Mouse (Mus musculus): ENCODE measurements at regions not wholly inside any gene's neighbourhood (a gene's known extent, or its start where the extent isn't known, plus 50 kb on each side); places are given as distances from the start of the nearest gene placed in this dataset.
A peak's percentile ranks its signal among the peaks of the same experiment; 100 is the strongest.

GRCm38 (mm10) chr13:106525406-106526206 is 411.2 kb downstream of the Ipo11 start:
- H3K9me3 ChIP-seq, result no peaks in the 10 kb centered on the region
- no peaks in the 10 kb centered on the region for H3K36me3 ChIP-seq
- no peaks in the 10 kb centered on the region for H3K4me1 ChIP-seq (replicated peaks)
- H3K9ac ChIP-seq (replicated peaks), result no peak overlapping the region
- no peak overlapping the region for H3K27ac ChIP-seq
- H3K27me3 ChIP-seq, result no peaks in the 10 kb centered on the region
- no peak overlapping the region for H3K4me3 ChIP-seq (replicated peaks)
- no peak for ATAC-seq (ENCODE audit: insufficient number of reproducible peaks, insufficient read depth, low FRiP score, low TSS enrichment, low read depth)
- 88% methylated on average over 11 of the region's 11 CpGs for WGBS
- H3K4me2 ChIP-seq, result no peak overlapping the region

GRCm38 (mm10) chr13:106514510-106515169 is 422.1 kb downstream of the Ipo11 start:
- Histone ChIP-seq H3K27me3 (no peaks in the 10 kb centered on the region), H3K9me3 (no peaks in the 10 kb centered on the region), H3K9ac (replicated peaks) (no peak overlapping the region), H3K4me3 (replicated peaks) (no peak overlapping the region), H3K36me3 (no peaks in the 10 kb centered on the region), H3K27ac (no peak overlapping the region), H3K4me2 (no peak overlapping the region), H3K4me1 (replicated peaks) (no peaks in the 10 kb centered on the region)
- ATAC-seq (ENCODE audit: insufficient number of reproducible peaks, insufficient read depth, low FRiP score, low TSS enrichment, low read depth), result no peak
- WGBS, result 87% methylated on average over 5 of the region's 5 CpGs

GRCm38 (mm10) chr13:106513669-106514068 is 423.1 kb downstream of the Ipo11 start:
- Histone ChIP-seq H3K4me3 (replicated peaks) (no peak overlapping the region), H3K27ac (no peak overlapping the region), H3K9ac (replicated peaks) (no peak overlapping the region), H3K36me3 (no peaks in the 10 kb centered on the region), H3K9me3 (no peaks in the 10 kb centered on the region), H3K4me1 (replicated peaks) (no peaks in the 10 kb centered on the region), H3K27me3 (no peaks in the 10 kb centered on the region), H3K4me2 (no peak overlapping the region)
- WGBS, result 81% methylated on average over 4 of the region's 4 CpGs
- no peak for ATAC-seq (ENCODE audit: insufficient number of reproducible peaks, insufficient read depth, low FRiP score, low TSS enrichment, low read depth)

DNA sequence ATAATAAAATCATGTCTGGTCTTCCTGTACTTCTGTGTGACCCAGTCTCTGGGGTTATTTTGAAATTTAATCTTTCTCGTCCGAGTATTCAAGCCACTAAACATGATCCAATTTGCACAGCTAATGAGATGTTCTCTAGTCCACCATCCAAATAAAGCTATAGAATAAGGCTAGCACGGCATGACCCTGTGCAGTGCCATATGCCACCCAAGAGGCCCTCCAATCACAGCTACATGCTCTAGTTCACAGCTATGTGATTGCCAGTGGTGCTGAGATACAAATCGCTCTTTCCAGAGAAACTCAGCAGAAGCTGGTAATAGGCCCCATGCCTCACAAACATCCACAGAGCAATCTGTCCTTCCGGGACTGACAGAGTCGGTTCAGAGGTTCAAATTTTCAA is 426.3 kb downstream of the Ipo11 start:
- no peaks in the 10 kb centered on the region for H3K36me3 ChIP-seq
- H3K27me3 ChIP-seq, result no peaks in the 10 kb centered on the region
- no peak overlapping the region for H3K4me3 ChIP-seq (replicated peaks)
- H3K4me2 ChIP-seq, result no peak overlapping the region
- WGBS, result 84% methylated on average over 6 of the region's 6 CpGs
- ATAC-seq (ENCODE audit: insufficient number of reproducible peaks, insufficient read depth, low FRiP score, low TSS enrichment, low read depth), result no peak
- H3K9ac ChIP-seq (replicated peaks), result no peak overlapping the region
- no peaks in the 10 kb centered on the region for H3K9me3 ChIP-seq
- no peak overlapping the region for H3K27ac ChIP-seq
- H3K4me1 ChIP-seq (replicated peaks), result no peaks in the 10 kb centered on the region

GRCm38 (mm10) chr13:106501273-106501672 is 435.5 kb downstream of the Ipo11 start:
- Histone ChIP-seq H3K4me2 (no peak overlapping the region), H3K4me1 (replicated peaks) (no peaks in the 10 kb centered on the region), H3K27ac (no peak overlapping the region), H3K9ac (replicated peaks) (no peak overlapping the region), H3K36me3 (no peaks in the 10 kb centered on the region), H3K27me3 (no peaks in the 10 kb centered on the region), H3K9me3 (no peaks in the 10 kb centered on the region), H3K4me3 (replicated peaks) (no peak overlapping the region)
- ATAC-seq (ENCODE audit: insufficient number of reproducible peaks, insufficient read depth, low FRiP score, low TSS enrichment, low read depth), result no peak
- WGBS, result 76% methylated on average over 6 of the region's 6 CpGs

- Histone ChIP-seq H3K4me2 (no peak overlapping the region), H3K9ac (replicated peaks) (no peak overlapping the region), H3K9me3 (no peaks in the 10 kb centered on the region), H3K4me1 (replicated peaks) (no peaks in the 10 kb centered on the region), H3K27me3 (no peaks in the 10 kb centered on the region), H3K36me3 (no peaks in the 10 kb centered on the region), H3K27ac (no peak overlapping the region), H3K4me3 (replicated peaks) (no peak overlapping the region)
- peak; percentile 80 for ATAC-seq (ENCODE audit: insufficient number of reproducible peaks, insufficient read depth, low FRiP score, low TSS enrichment, low read depth)
- 47% methylated on average over 4 of the region's 4 CpGs for WGBS
Observed at GRCm38 (mm10) chr13:106471264-106471663, 465.5 kb downstream of the Ipo11 start.

DNA sequence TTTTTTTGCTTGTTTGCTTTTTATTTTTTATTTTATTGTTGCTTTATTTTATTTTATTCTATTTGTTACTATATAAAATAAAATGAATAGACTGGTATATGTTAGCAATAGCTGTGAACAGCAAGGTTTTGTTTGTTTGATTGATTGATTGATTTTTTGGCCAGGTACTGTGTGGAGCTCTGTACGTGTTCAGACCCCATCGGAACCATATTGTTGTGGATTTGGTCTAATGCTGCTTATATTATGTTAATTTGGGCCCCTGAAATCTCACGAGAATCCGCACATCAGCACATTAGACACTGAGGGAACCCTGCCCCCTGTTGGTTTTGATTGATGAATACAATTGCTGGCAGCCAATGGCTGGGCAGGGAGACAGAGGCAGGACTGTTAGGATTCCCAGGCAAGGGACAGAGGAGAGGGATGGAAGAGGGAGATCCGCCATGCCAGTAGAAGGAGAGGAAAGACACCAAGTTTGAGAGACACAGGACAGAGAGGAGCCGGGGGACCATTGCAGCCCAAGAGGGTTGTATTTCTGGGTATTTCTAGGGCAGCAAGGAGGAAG is 482.3 kb downstream of the Ipo11 start:
- no peak for ATAC-seq (ENCODE audit: insufficient number of reproducible peaks, insufficient read depth, low FRiP score, low TSS enrichment, low read depth)
- H3K9ac ChIP-seq (replicated peaks), result no peak overlapping the region

DNA sequence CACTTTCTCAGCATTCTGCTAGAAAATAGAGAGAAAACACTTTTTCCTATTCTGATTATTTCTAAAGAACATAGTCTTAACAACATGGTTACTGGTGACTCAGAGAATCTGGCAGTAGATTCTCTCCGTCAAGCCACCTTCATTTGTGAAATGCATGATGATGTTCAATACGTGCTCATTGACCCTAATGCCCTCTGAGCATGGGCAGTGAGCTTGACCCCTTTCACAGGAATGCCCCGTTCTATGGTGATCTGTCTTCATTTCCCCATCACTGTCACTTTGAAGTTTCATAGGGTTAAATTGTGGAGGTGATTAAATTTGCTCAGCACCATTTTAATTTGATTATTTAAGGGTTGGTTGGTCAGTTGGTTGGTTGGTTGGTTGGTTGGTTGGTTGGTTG is 504.6 kb downstream of the Ipo11 start:
- no peak for ATAC-seq (ENCODE audit: insufficient number of reproducible peaks, insufficient read depth, low FRiP score, low TSS enrichment, low read depth)
- H3K27me3 ChIP-seq, result no peaks in the 10 kb centered on the region
- no peaks in the 10 kb centered on the region for H3K36me3 ChIP-seq
- H3K4me1 ChIP-seq (replicated peaks), result no peaks in the 10 kb centered on the region
- no peaks in the 10 kb centered on the region for H3K9me3 ChIP-seq
- H3K4me2 ChIP-seq, result no peak overlapping the region
- no peak overlapping the region for H3K9ac ChIP-seq (replicated peaks)
- 51% methylated on average over 3 of the region's 3 CpGs for WGBS
- H3K27ac ChIP-seq, result no peak overlapping the region
- H3K4me3 ChIP-seq (replicated peaks), result no peak overlapping the region

More for the DNA sequence above, 482.3 kb downstream of the Ipo11 start:
- WGBS, result 85% methylated on average over 6 of the region's 6 CpGs
- no peaks in the 10 kb centered on the region for H3K4me1 ChIP-seq (replicated peaks)
- H3K27me3 ChIP-seq, result no peaks in the 10 kb centered on the region
- no peaks in the 10 kb centered on the region for H3K9me3 ChIP-seq
- no peak overlapping the region for H3K4me3 ChIP-seq (replicated peaks)
- H3K27ac ChIP-seq, result no peak overlapping the region
- H3K4me2 ChIP-seq, result no peak overlapping the region
- no peaks in the 10 kb centered on the region for H3K36me3 ChIP-seq

GRCm38 (mm10) chr13:106406608-106407038 is 530.1 kb downstream of the Ipo11 start:
- ATAC-seq (ENCODE audit: insufficient number of reproducible peaks, insufficient read depth, low FRiP score, low TSS enrichment, low read depth), result no peak
- Histone ChIP-seq H3K9me3 (no peaks in the 10 kb centered on the region), H3K36me3 (no peaks in the 10 kb centered on the region), H3K9ac (replicated peaks) (no peak overlapping the region), H3K27ac (no peak overlapping the region), H3K27me3 (no peaks in the 10 kb centered on the region), H3K4me3 (replicated peaks) (no peak overlapping the region), H3K4me1 (replicated peaks) (no peaks in the 10 kb centered on the region), H3K4me2 (no peak overlapping the region)
- 30% methylated on average over 1 of the region's 1 CpGs for WGBS

DNA sequence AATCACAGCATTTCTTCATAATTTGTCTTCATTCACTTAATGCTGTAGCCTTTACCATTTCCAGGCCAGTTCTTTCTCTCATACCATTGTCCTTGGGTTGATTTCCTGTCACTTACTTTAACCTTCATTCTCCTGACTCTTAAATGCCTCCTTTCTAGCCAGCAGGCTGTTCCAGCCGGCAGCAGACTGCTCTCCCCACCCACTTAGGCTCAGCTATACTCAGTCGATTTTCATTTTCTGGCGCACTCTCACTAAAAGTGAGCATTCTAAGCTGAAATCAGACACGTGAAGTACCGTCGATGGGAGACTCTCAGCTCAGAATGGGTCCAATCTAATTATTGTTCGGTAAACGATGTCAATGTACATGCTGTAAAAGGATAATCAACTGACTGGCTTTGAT is 544.1 kb downstream of the Ipo11 start:
- Histone ChIP-seq H3K4me1 (replicated peaks) (no peaks in the 10 kb centered on the region), H3K4me2 (no peak overlapping the region), H3K27ac (no peak overlapping the region), H3K36me3 (no peaks in the 10 kb centered on the region), H3K4me3 (replicated peaks) (no peak overlapping the region), H3K27me3 (no peaks in the 10 kb centered on the region), H3K9me3 (no peaks in the 10 kb centered on the region), H3K9ac (replicated peaks) (no peak overlapping the region)
- WGBS, result 74% methylated on average over 8 of the region's 8 CpGs
- ATAC-seq (ENCODE audit: insufficient number of reproducible peaks, insufficient read depth, low FRiP score, low TSS enrichment, low read depth), result no peak

DNA sequence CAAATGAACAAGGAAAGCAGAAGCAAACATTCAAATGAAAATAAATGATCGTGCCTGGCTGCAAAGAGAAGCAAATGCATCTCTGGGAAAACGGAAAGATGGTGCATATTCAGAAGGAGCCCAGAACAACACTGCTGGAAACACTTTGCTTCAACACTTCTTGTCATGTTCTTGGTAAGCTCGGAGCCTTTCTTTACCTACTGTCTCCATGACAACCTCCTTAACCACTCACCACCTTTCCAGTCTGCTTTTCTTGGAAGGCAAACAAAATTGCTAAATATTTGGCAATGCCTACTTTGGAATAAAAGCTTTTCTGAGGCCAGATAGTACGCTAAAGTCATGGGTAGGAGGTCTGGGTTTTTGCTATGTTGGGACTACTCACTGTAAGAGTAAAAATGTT is 548.1 kb downstream of the Ipo11 start:
- no peak for ATAC-seq (ENCODE audit: insufficient number of reproducible peaks, insufficient read depth, low FRiP score, low TSS enrichment, low read depth)
- 77% methylated on average over 4 of the region's 4 CpGs for WGBS
- no peaks in the 10 kb centered on the region for H3K27me3 ChIP-seq

More for the DNA sequence above, 548.1 kb downstream of the Ipo11 start:
- no peaks in the 10 kb centered on the region for H3K36me3 ChIP-seq
- no peaks in the 10 kb centered on the region for H3K4me1 ChIP-seq (replicated peaks)
- H3K4me3 ChIP-seq (replicated peaks), result no peak overlapping the region
- no peak overlapping the region for H3K27ac ChIP-seq
- H3K4me2 ChIP-seq, result no peak overlapping the region
- no peak overlapping the region for H3K9ac ChIP-seq (replicated peaks)
- H3K9me3 ChIP-seq, result no peaks in the 10 kb centered on the region

Measured in limb, embryonic 12.5 days (tissue).